Mouse (Mus musculus): ENCODE measurements around the gene Tbc1d22a. TPM values are rescaled to one million over a fixed set of nuclear protein-coding genes. Genes with fewer than 3 reads are reported as not detected.
"Not testable (repeated sequence)": the region's sequence is repeated elsewhere in the genome, so short reads cannot be mapped to it uniquely, and the experiment has no call there.

Gene Tbc1d22a
- polyA plus RNA-seq, 1 experiment from 2014 or later, result 11.6 TPM

DNA sequence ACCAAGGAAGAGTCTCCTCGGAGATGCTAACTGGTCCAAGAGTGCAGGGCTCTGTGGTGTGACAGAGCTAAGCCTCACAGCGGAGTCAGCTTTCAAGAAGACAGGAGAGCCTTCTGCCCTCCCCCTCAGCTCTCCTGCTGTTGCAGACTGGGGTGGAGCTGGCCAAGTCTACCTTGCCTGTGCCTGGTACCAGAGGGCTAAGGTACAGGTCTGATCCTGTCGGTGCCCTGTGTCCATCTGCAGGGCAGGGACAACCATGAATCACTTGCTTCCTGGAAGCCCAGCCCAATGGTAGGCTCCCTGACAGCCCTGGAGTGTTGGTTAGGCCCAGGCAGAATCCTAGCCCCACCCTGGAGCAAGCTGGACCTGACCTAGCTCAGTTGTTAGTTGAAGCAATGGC is 27.6 kb upstream of the Tbc1d22a start:
- H3K9me3 ChIP-seq (ENCODE audit: control insufficient read depth, low read length), result no peaks in the 10 kb centered on the region
- no peak overlapping the region for H3K27ac ChIP-seq (ENCODE audit: low read length)
- ATAC-seq, result no peak
- H3K9ac ChIP-seq (replicated peaks; ENCODE audit: low read depth, low read length), result no peak overlapping the region
- no peaks in the 10 kb centered on the region for H3K27me3 ChIP-seq (replicated peaks; ENCODE audit: control insufficient read depth, insufficient read depth, low read length)
- no peak overlapping the region for H3K4me2 ChIP-seq (ENCODE audit: low read length)
- peaks cover 37% of the 10 kb centered on the region for H3K4me1 ChIP-seq (replicated peaks; ENCODE audit: control insufficient read depth, insufficient read depth, low read length)
- H3K4me3 ChIP-seq (replicated peaks; ENCODE audit: low read length), result no peak overlapping the region
- 49% methylated on average over 3 of the region's 3 CpGs for WGBS
- no peaks in the 10 kb centered on the region for H3K36me3 ChIP-seq (ENCODE audit: control insufficient read depth, insufficient read depth)

GRCm38 (mm10) chr15:86188186-86188585 is 26.1 kb upstream of the Tbc1d22a start:
- no peak overlapping the region for H3K9ac ChIP-seq (replicated peaks; ENCODE audit: low read depth, low read length)
- H3K27ac ChIP-seq (ENCODE audit: low read length), result no peak overlapping the region
- no peaks in the 10 kb centered on the region for H3K9me3 ChIP-seq (ENCODE audit: control insufficient read depth, low read length)
- no peaks in the 10 kb centered on the region for H3K36me3 ChIP-seq (ENCODE audit: control insufficient read depth, insufficient read depth)
- ATAC-seq, result no peak
- 21% methylated on average over 5 of the region's 5 CpGs for WGBS
- H3K4me2 ChIP-seq (ENCODE audit: low read length), result no peak overlapping the region
- no peaks in the 10 kb centered on the region for H3K27me3 ChIP-seq (replicated peaks; ENCODE audit: control insufficient read depth, insufficient read depth, low read length)
- H3K4me3 ChIP-seq (replicated peaks; ENCODE audit: low read length), result no peak overlapping the region
- peaks cover 26% of the 10 kb centered on the region for H3K4me1 ChIP-seq (replicated peaks; ENCODE audit: control insufficient read depth, insufficient read depth, low read length)

- ATAC-seq, result no peak
- Histone ChIP-seq H3K27me3 (replicated peaks; ENCODE audit: control insufficient read depth, insufficient read depth, low read length) (no peaks in the 10 kb centered on the region), H3K4me1 (replicated peaks; ENCODE audit: control insufficient read depth, insufficient read depth, low read length) (peaks cover 25% of the 10 kb centered on the region), H3K36me3 (ENCODE audit: control insufficient read depth, insufficient read depth) (no peaks in the 10 kb centered on the region), H3K27ac (ENCODE audit: low read length) (0 out of 2 replicates have a peak overlapping the region, but pooled peaks have one; percentile 9), H3K4me3 (replicated peaks; ENCODE audit: low read length) (no peak overlapping the region), H3K9ac (replicated peaks; ENCODE audit: low read depth, low read length) (no peak overlapping the region), H3K9me3 (ENCODE audit: control insufficient read depth, low read length) (no peaks in the 10 kb centered on the region), H3K4me2 (ENCODE audit: low read length) (no peak overlapping the region)
- WGBS, result 46% methylated on average over 10 of the region's 10 CpGs
Observed at GRCm38 (mm10) chr15:86188746-86189470, 25.4 kb upstream of the Tbc1d22a start.

DNA sequence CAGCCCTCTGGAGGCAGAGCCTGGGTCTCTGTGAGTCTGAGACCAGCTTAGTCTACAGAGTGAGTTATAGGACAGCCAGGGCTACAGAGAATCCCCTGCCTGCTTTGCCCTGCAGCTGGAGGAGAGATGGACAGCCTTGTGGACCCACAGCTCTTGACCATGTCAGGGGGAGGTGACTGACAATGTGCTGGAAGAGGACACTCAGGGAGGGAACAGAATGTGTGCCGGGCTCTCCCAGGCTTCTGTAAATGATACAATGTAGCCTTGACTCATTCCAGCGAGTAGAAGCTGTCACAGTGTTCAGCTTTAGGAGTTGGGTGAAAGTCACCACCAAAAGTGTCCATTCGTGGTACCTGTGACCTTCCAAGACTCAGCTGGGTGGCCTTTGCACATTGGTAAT is 23.9 kb upstream of the Tbc1d22a start:
- Histone ChIP-seq H3K4me1 (replicated peaks; ENCODE audit: control insufficient read depth, insufficient read depth, low read length) (peaks cover 15% of the 10 kb centered on the region), H3K27me3 (replicated peaks; ENCODE audit: control insufficient read depth, insufficient read depth, low read length) (no peaks in the 10 kb centered on the region), H3K4me2 (ENCODE audit: low read length) (no peak overlapping the region), H3K4me3 (replicated peaks; ENCODE audit: low read length) (no peak overlapping the region), H3K9ac (replicated peaks; ENCODE audit: low read depth, low read length) (no peak overlapping the region), H3K27ac (ENCODE audit: low read length) (no peak overlapping the region), H3K36me3 (ENCODE audit: control insufficient read depth, insufficient read depth) (no peaks in the 10 kb centered on the region), H3K9me3 (ENCODE audit: control insufficient read depth, low read length) (no peaks in the 10 kb centered on the region)
- no peak for ATAC-seq
- WGBS, result 76% methylated on average over 3 of the region's 3 CpGs

GRCm38 (mm10) chr15:86191505-86191904 is 22.8 kb upstream of the Tbc1d22a start:
- Histone ChIP-seq H3K4me3 (replicated peaks; ENCODE audit: low read length) (no peak overlapping the region), H3K27ac (ENCODE audit: low read length) (no peak overlapping the region), H3K4me2 (ENCODE audit: low read length) (no peak overlapping the region), H3K36me3 (ENCODE audit: control insufficient read depth, insufficient read depth) (no peaks in the 10 kb centered on the region), H3K9ac (replicated peaks; ENCODE audit: low read depth, low read length) (no peak overlapping the region), H3K4me1 (replicated peaks; ENCODE audit: control insufficient read depth, insufficient read depth, low read length) (peaks cover 8% of the 10 kb centered on the region), H3K9me3 (ENCODE audit: control insufficient read depth, low read length) (no peaks in the 10 kb centered on the region), H3K27me3 (replicated peaks; ENCODE audit: control insufficient read depth, insufficient read depth, low read length) (no peaks in the 10 kb centered on the region)
- ATAC-seq, result no peak
- 70% methylated on average over 1 of the region's 1 CpGs for WGBS

- H3K36me3 ChIP-seq (ENCODE audit: control insufficient read depth, insufficient read depth), result no peaks in the 10 kb centered on the region
- H3K4me1 ChIP-seq (replicated peaks; ENCODE audit: control insufficient read depth, insufficient read depth, low read length), result peaks cover 8% of the 10 kb centered on the region
- H3K9ac ChIP-seq (replicated peaks; ENCODE audit: low read depth, low read length), result no peak overlapping the region
- no peak overlapping the region for H3K27ac ChIP-seq (ENCODE audit: low read length)
- H3K4me2 ChIP-seq (ENCODE audit: low read length), result no peak overlapping the region
- H3K27me3 ChIP-seq (replicated peaks; ENCODE audit: control insufficient read depth, insufficient read depth, low read length), result no peaks in the 10 kb centered on the region
- WGBS, result 84% methylated on average over 3 of the region's 3 CpGs
- ATAC-seq, result no peak
- no peaks in the 10 kb centered on the region for H3K9me3 ChIP-seq (ENCODE audit: control insufficient read depth, low read length)
- no peak overlapping the region for H3K4me3 ChIP-seq (replicated peaks; ENCODE audit: low read length)
Observed at GRCm38 (mm10) chr15:86191933-86192332, 22.3 kb upstream of the Tbc1d22a start.

- not testable (repeated sequence) for H3K4me1 ChIP-seq (replicated peaks; ENCODE audit: control insufficient read depth, insufficient read depth, low read length); H3K36me3 ChIP-seq (ENCODE audit: control insufficient read depth, insufficient read depth); H3K27ac ChIP-seq (ENCODE audit: low read length); H3K9me3 ChIP-seq (ENCODE audit: control insufficient read depth, low read length); H3K9ac ChIP-seq (replicated peaks; ENCODE audit: low read depth, low read length); H3K4me2 ChIP-seq (ENCODE audit: low read length); H3K27me3 ChIP-seq (replicated peaks; ENCODE audit: control insufficient read depth, insufficient read depth, low read length); H3K4me3 ChIP-seq (replicated peaks; ENCODE audit: low read length)
- WGBS, result 83% methylated on average over 55 of the region's 55 CpGs
- peak; percentile 81 for ATAC-seq
Observed at GRCm38 (mm10) chr15:86194676-86195453, 19.4 kb upstream of the Tbc1d22a start.

DNA sequence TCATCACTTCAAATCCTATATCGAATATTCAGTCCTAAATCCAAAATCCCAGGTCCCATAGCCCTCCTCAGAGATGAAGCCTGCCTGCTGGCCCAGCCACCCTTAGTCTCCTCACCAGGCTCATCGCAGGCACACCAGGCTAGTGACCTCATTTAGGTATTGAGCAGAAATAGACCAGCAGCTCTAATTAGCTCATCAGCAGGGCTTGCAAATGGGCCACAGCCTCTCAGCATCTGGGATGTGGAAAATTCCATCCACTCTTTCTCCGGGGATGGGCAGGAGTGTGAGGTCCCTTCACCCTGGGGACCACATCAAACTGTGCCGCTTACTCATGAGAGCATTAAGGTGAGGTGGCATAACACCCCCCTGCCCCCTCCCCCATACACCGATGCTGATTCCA is 15.2 kb upstream of the Tbc1d22a start:
- Histone ChIP-seq H3K36me3 (ENCODE audit: control insufficient read depth, insufficient read depth) (no peaks in the 10 kb centered on the region), H3K27ac (ENCODE audit: low read length) (no peak overlapping the region), H3K9ac (replicated peaks; ENCODE audit: low read depth, low read length) (no peak overlapping the region), H3K4me2 (ENCODE audit: low read length) (no peak overlapping the region), H3K4me1 (replicated peaks; ENCODE audit: control insufficient read depth, insufficient read depth, low read length) (no peaks in the 10 kb centered on the region), H3K27me3 (replicated peaks; ENCODE audit: control insufficient read depth, insufficient read depth, low read length) (no peaks in the 10 kb centered on the region), H3K9me3 (ENCODE audit: control insufficient read depth, low read length) (no peaks in the 10 kb centered on the region), H3K4me3 (replicated peaks; ENCODE audit: low read length) (no peak overlapping the region)
- ATAC-seq, result no peak
- WGBS, result 86% methylated on average over 5 of the region's 5 CpGs

DNA sequence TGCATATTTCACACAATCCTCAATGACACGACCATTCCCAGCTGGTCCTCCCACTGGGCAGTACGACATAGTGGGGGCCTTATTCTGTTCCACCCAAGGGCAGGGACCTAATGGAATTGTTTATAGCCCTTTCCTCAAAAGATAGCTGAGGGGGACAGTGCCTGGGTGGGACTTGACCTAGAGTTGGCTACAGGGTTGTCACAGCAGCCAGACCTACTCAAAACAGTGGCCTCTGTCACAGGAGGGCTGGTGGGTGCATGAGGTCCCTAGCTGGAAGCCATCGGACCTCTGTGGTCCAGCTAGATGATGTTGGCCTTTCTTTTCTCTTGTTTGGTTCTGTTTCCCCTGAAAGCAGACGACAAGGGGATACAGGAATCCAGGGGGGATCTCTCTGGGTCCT is 14.8 kb upstream of the Tbc1d22a start:
- H3K4me3 ChIP-seq (replicated peaks; ENCODE audit: low read length), result no peak overlapping the region
- no peak overlapping the region for H3K4me2 ChIP-seq (ENCODE audit: low read length)
- H3K4me1 ChIP-seq (replicated peaks; ENCODE audit: control insufficient read depth, insufficient read depth, low read length), result no peaks in the 10 kb centered on the region
- no peaks in the 10 kb centered on the region for H3K9me3 ChIP-seq (ENCODE audit: control insufficient read depth, low read length)
- no peaks in the 10 kb centered on the region for H3K27me3 ChIP-seq (replicated peaks; ENCODE audit: control insufficient read depth, insufficient read depth, low read length)
- H3K9ac ChIP-seq (replicated peaks; ENCODE audit: low read depth, low read length), result no peak overlapping the region
- 76% methylated on average over 4 of the region's 4 CpGs for WGBS
- no peaks in the 10 kb centered on the region for H3K36me3 ChIP-seq (ENCODE audit: control insufficient read depth, insufficient read depth)
- H3K27ac ChIP-seq (ENCODE audit: low read length), result no peak overlapping the region
- ATAC-seq, result no peak
